Mouse (Mus musculus): Measurements from ENCODE around the gene Cpt1b.

The Cpt1b gene

GRCm38 (mm10) chr15:89379429-89379828 is 46.2 kb downstream of the Cpt1b start:
- no peak for DNase-seq (ENCODE audit: low spot score in 2 of 2)

- DNase-seq (ENCODE audit: low spot score in 2 of 2), result no peak
Measured at GRCm38 (mm10) chr15:89378831-89379401, 46.7 kb downstream of the Cpt1b start, which contains the start of gene Odf3b. Gene Odf3b, minus strand, starts transcription at chr15:89379282.

GRCm38 (mm10) chr15:89377938-89378828 is 47.5 kb downstream of the Cpt1b start:
- no peak for DNase-seq (ENCODE audit: low spot score in 2 of 2)

GRCm38 (mm10) chr15:89377362-89377761 is 48.3 kb downstream of the Cpt1b start:
- DNase-seq (ENCODE audit: low spot score in 2 of 2), result no peak

- DNase-seq (ENCODE audit: low spot score in 2 of 2), result no peak
Measured at GRCm38 (mm10) chr15:89376957-89377356, 48.7 kb downstream of the Cpt1b start, which contains the start of gene Tymp. Gene Tymp, minus strand, starts transcription at chr15:89377039.

GRCm38 (mm10) chr15:89376040-89376439 is 49.6 kb downstream of the Cpt1b start:
- no peak for DNase-seq (ENCODE audit: low spot score in 2 of 2)

GRCm38 (mm10) chr15:89374801-89375534 is 50.7 kb downstream of the Cpt1b start:
- no peak for DNase-seq (ENCODE audit: low spot score in 2 of 2)

GRCm38 (mm10) chr15:89374340-89374739 is 51.3 kb downstream of the Cpt1b start:
- no peak for DNase-seq (ENCODE audit: low spot score in 2 of 2)

GRCm38 (mm10) chr15:89373762-89374248 is 51.9 kb downstream of the Cpt1b start, which contains the start of gene Sco2:
Gene Sco2, minus strand, starts transcription at chr15:89373846.
- peak; percentile 86 to 94 for DNase-seq (ENCODE audit: low spot score in 2 of 2)

- DNase-seq (ENCODE audit: low spot score in 2 of 2), result peak; percentile 74 to 80
Measured at GRCm38 (mm10) chr15:89373027-89373761, 52.5 kb downstream of the Cpt1b start.

- no peak for DNase-seq (ENCODE audit: low spot score in 2 of 2)
Measured at GRCm38 (mm10) chr15:89372536-89372935, 53.1 kb downstream of the Cpt1b start.

GRCm38 (mm10) chr15:89372068-89372467 is 53.6 kb downstream of the Cpt1b start:
- DNase-seq (ENCODE audit: low spot score in 2 of 2), result no peak

Data from frontal cortex, postnatal 14 days (tissue).